Mouse (Mus musculus) heart, embryonic 16.5 days (tissue): Measurements from ENCODE around the gene Rnf144b. TPM values are rescaled to one million over a fixed set of nuclear protein-coding genes. Genes with fewer than 3 reads are reported as not detected.

Experiments used
- ATAC-seq: fragments of 200-750 bp; cut with Nextera tagmentation; replicated peaks from 2 replicates; pipeline ENCODE4 v1.8.0; 2017; ENCODE audit warnings: moderate number of reproducible peaks; ENCODE audit not compliant: insufficient read depth, low FRiP score; ENCODE audit errors: extremely low read depth
- H3K27ac ChIP-seq: fragments of 300-500 bp; sonication (generic); 2 replicates; pipeline ENCODE4 v1.5.1; 2014; ENCODE audit warnings: mild to moderate bottlenecking, low read length, control low read depth, moderate library complexity
- H3K27me3 ChIP-seq: fragments of 300-500 bp; sonication (generic); 2 replicates; pipeline ENCODE4 v1.6.1; 2014; ENCODE audit warnings: low read length, mixed read lengths; ENCODE audit not compliant: control insufficient read depth, insufficient read depth
- H3K36me3 ChIP-seq: fragments of 300-500 bp; sonication (generic); 2 replicates; pipeline ENCODE4 v1.6.1; 2014; ENCODE audit not compliant: control insufficient read depth, insufficient read depth
- H3K4me1 ChIP-seq: fragments of 300-500 bp; sonication (generic); 2 replicates; pipeline ENCODE4 v1.6.1; 2014; ENCODE audit warnings: low read length, mixed read lengths; ENCODE audit not compliant: control insufficient read depth, insufficient read depth
- H3K4me2 ChIP-seq: fragments of 300-500 bp; sonication (generic); 2 replicates; pipeline ENCODE4 v1.6.1; 2014; ENCODE audit warnings: low read depth, mild to moderate bottlenecking, control low read depth, low read length
- H3K4me3 ChIP-seq: fragments of 300-500 bp; sonication (generic); 2 replicates; pipeline ENCODE4 v1.5.1; 2014; ENCODE audit warnings: mild to moderate bottlenecking, control low read depth, low read length
- H3K9ac ChIP-seq: fragments of 300-500 bp; sonication (generic); 2 replicates; pipeline ENCODE4 v1.6.1; 2014; ENCODE audit warnings: low read length, control low read depth
- H3K9me3 ChIP-seq: fragments of 300-500 bp; sonication (generic); replicated peaks from 2 replicates; pipeline ENCODE4 v1.6.1; 2016; ENCODE audit warnings: low read length; ENCODE audit not compliant: control insufficient read depth
- WGBS: fragments of 180-500 bp; shearing (Covaris S2); extraction: QIAGEN DNeasy Blood & Tissue Kit; methylation state at CpG from one replicate; pipeline ENCODE4 v1.1.7; 2014; 5-methylcytosine and 5-hydroxymethylcytosine counted together
- polyA plus RNA-seq: library from polyadenylated mRNA; unstranded; fragments of >200 nt; fragmentation: Nextera tagmentation; extraction: Ambion mirVana; gene quantifications from 2 replicates; pipeline ENCODE4 v1.2.1, GENCODE M21; 2015

The Rnf144b gene
- 1.5 and 1.6 TPM in 2 replicates for polyA plus RNA-seq

DNA sequence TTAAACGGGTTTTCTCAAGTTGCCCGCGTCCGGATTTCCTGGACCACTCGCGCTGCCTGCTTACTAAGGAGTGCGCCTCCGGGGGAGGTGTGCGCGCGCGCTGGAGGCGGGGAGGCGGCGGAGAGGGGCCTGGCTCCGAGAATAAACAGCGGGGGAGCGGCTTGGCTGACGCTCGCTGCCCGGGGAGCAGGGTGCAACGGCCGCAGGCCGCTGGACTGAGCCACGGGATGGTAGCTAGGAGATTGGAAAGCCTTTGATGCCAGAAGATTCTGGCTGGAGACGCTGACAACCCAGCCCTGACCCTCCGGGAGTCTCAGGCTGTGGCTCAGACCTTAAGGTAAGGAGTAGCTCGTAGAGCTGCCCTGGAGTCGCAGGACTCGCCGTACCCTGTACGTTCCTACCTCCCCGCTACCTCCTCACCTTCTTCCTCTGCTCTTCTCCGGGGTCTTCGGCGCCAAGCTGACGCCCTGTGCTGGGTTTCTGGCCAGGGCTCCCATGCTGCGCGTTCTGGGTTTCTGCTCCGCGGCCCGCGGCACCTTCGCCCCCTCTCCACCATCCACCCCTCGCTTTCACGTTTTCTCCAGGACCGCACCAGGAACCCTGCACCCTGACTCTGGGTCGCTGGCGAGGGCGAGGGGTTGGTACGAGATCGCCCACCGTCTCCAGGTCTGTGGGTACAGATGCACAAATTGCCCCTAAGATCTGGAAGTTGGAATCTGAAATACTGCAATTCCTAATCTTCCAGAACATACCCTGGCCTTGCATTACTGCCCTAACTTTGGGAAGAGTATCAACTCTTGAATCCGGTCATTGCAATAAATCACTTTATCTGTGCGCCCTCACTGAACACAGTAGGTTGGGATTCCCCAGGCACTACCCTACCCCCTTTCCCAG lies at the start of gene Rnf144b:
Gene Rnf144b (plus strand): TSS at position 120 of the 894 bp plus-strand sequence.
- Histone ChIP-seq H3K36me3 (no peaks in the 10 kb centered on the region), H3K4me3 (peak within 1 kb of the TSS; percentile 79), H3K27ac (peak within 1 kb of the TSS; percentile 70), H3K27me3 (0 out of 2 replicates have a peak, but pooled peaks cover 2% of the 10 kb centered on the region), H3K4me2 (peak within 1 kb of the TSS; percentile 96), H3K4me1 (peaks cover 24% of the 10 kb centered on the region), H3K9ac (peak within 1 kb of the TSS; percentile 89), H3K9me3 (no peaks in the 10 kb centered on the region)
- WGBS, result 2% methylated on average over 53 of the region's 55 CpGs
- ATAC-seq, result peak; percentile 79

DNA sequence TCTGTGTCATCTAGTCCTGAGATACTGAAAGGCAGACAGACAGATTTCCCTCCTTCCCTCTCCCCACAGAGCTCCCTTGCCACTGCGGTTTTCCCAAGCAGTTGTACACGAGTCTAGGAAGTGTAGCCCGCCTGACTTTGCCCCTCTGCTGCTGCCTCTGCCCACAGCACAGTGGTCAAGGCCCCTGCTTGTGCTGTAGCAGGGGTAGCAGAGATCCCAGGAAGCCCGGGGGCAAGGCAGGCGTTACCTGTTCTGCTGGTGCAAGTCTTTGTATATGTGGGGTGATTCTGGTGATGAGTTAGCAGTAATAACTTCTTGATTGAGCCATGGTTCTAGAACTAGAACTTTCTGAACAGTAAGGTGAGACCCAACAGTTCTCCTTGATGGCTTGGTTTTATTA lies 46.3 kb upstream of the Rnf144b start:
- Histone ChIP-seq H3K4me3 (no peak overlapping the region), H3K36me3 (peaks cover 5% of the 10 kb centered on the region), H3K27me3 (no peaks in the 10 kb centered on the region), H3K4me2 (no peak overlapping the region), H3K9me3 (no peaks in the 10 kb centered on the region), H3K4me1 (no peaks in the 10 kb centered on the region), H3K27ac (no peak overlapping the region), H3K9ac (no peak overlapping the region)
- no peak for ATAC-seq
- WGBS, result 84% methylated on average over 5 of the region's 5 CpGs

GRCm38 (mm10) chr13:47077367-47077766 lies 45.1 kb upstream of the Rnf144b start:
- peaks cover 7% of the 10 kb centered on the region for H3K36me3 ChIP-seq
- H3K4me3 ChIP-seq, result no peak overlapping the region
- H3K9ac ChIP-seq, result no peak overlapping the region
- no peak for ATAC-seq
- H3K9me3 ChIP-seq, result no peaks in the 10 kb centered on the region
- H3K27ac ChIP-seq, result no peak overlapping the region
- no peak overlapping the region for H3K4me2 ChIP-seq
- no peaks in the 10 kb centered on the region for H3K27me3 ChIP-seq
- no peaks in the 10 kb centered on the region for H3K4me1 ChIP-seq

DNA sequence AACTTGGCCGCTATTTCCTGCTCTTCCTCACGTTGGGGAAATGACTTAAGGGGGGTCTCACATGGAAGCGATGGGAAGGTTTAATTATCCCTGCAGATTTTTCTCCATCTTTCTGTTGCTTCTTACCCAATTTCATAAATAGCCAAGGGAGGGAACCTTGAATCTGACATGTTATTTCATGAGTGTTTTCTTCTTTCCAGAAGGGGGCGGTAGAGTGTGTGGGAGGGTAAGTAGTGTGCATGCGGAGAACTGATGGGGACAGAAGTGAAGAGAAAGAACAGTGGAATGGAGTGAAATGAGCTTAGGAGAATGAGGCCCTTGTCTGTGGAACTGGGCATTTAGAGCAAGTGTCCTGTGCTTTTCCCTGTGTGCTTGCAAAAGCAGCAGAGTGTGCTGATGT lies 43.7 kb upstream of the Rnf144b start:
- 81% methylated on average over 5 of the region's 5 CpGs for WGBS
- H3K9ac ChIP-seq, result no peak overlapping the region
- H3K4me1 ChIP-seq, result no peaks in the 10 kb centered on the region
- H3K36me3 ChIP-seq, result peaks cover 12% of the 10 kb centered on the region
- no peak for ATAC-seq
- no peaks in the 10 kb centered on the region for H3K27me3 ChIP-seq
- no peaks in the 10 kb centered on the region for H3K9me3 ChIP-seq
- H3K4me2 ChIP-seq, result no peak overlapping the region
- no peak overlapping the region for H3K4me3 ChIP-seq
- H3K27ac ChIP-seq, result no peak overlapping the region

- H3K36me3 ChIP-seq, result peaks cover 14% of the 10 kb centered on the region
- H3K27ac ChIP-seq, result no peak overlapping the region
- H3K4me2 ChIP-seq, result no peak overlapping the region
- H3K27me3 ChIP-seq, result no peaks in the 10 kb centered on the region
- no peaks in the 10 kb centered on the region for H3K9me3 ChIP-seq
- H3K4me1 ChIP-seq, result no peaks in the 10 kb centered on the region
- WGBS, result 92% methylated on average over 4 of the region's 4 CpGs
- H3K9ac ChIP-seq, result no peak overlapping the region
- no peak overlapping the region for H3K4me3 ChIP-seq
- ATAC-seq, result no peak
These were observed 41.5 kb upstream of the Rnf144b start for GRCm38 (mm10) chr13:47080905-47081505.

GRCm38 (mm10) chr13:47088433-47088832 lies 34.0 kb upstream of the Rnf144b start:
- Histone ChIP-seq H3K4me1 (no peaks in the 10 kb centered on the region), H3K9me3 (no peaks in the 10 kb centered on the region), H3K27ac (no peak overlapping the region), H3K27me3 (no peaks in the 10 kb centered on the region), H3K9ac (no peak overlapping the region), H3K4me2 (no peak overlapping the region), H3K4me3 (no peak overlapping the region), H3K36me3 (peaks cover 28% of the 10 kb centered on the region)
- no peak for ATAC-seq
- 85% methylated on average over 1 of the region's 1 CpGs for WGBS

- no peak overlapping the region for H3K27ac ChIP-seq
- no peak overlapping the region for H3K4me3 ChIP-seq
- H3K36me3 ChIP-seq, result peaks cover 32% of the 10 kb centered on the region
- H3K27me3 ChIP-seq, result no peaks in the 10 kb centered on the region
- H3K4me1 ChIP-seq, result no peaks in the 10 kb centered on the region
- 76% methylated on average over 2 of the region's 2 CpGs for WGBS
- H3K9me3 ChIP-seq, result no peaks in the 10 kb centered on the region
- H3K4me2 ChIP-seq, result no peak overlapping the region
- H3K9ac ChIP-seq, result no peak overlapping the region
- no peak for ATAC-seq
These were observed 33.2 kb upstream of the Rnf144b start for GRCm38 (mm10) chr13:47089271-47089670.

DNA sequence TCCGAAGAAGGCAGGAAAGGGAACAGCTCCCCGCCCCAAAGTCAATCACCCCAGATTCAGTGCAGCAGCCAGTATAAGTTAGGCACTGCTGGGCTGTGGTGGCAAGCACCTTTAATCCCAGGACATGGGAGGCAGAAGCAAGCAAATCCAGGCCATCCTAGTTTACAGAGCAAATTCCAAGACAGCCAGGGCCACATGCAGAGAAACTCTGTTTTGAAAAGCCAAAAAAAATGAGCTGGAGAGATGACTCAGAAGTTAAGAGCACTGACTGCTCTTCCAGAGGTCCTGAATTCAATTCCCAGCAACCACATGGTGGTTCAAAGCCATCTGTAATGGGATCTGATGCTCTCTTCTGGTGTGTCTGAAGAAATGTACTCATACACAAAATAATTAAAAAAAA lies 28.7 kb upstream of the Rnf144b start:
- Histone ChIP-seq H3K4me3 (no peak overlapping the region), H3K36me3 (peaks cover 35% of the 10 kb centered on the region), H3K4me1 (peaks cover 5% of the 10 kb centered on the region; the same call in 1 of the 2 replicates), H3K9me3 (no peaks in the 10 kb centered on the region), H3K4me2 (no peak overlapping the region), H3K27me3 (no peaks in the 10 kb centered on the region), H3K27ac (no peak overlapping the region), H3K9ac (no peak overlapping the region)
- no peak for ATAC-seq
- 93% methylated on average over 2 of the region's 2 CpGs for WGBS

- no peak for ATAC-seq
- no peaks in the 10 kb centered on the region for H3K27me3 ChIP-seq
- H3K4me2 ChIP-seq, result no peak overlapping the region
- no peak overlapping the region for H3K9ac ChIP-seq
- peaks cover 5% of the 10 kb centered on the region; the same call in 1 of the 2 replicates for H3K4me1 ChIP-seq
- 92% methylated on average over 2 of the region's 2 CpGs for WGBS
- no peak overlapping the region for H3K4me3 ChIP-seq
- H3K27ac ChIP-seq, result no peak overlapping the region
- H3K9me3 ChIP-seq, result no peaks in the 10 kb centered on the region
- H3K36me3 ChIP-seq, result peaks cover 34% of the 10 kb centered on the region
These were observed 25.9 kb upstream of the Rnf144b start for GRCm38 (mm10) chr13:47096591-47096990.
